Mouse (Mus musculus) midbrain, embryonic 13.5 days (tissue): ENCODE measurements at regions not wholly inside any gene's neighbourhood (a gene's known extent, or its start where the extent isn't known, plus 50 kb on each side); places are given as distances from the start of the nearest gene placed in this dataset.
"Not testable (repeated sequence)": the region's sequence is repeated elsewhere in the genome, so short reads cannot be mapped to it uniquely, and the experiment has no call there.

Experiments
- ATAC-seq: fragments of 200-750 bp; cut with Nextera tagmentation; 2 replicates; pipeline ENCODE4 v1.8.0; 2017; ENCODE audit warnings: mild to moderate bottlenecking, moderate TSS enrichment, moderate library complexity
- H3K27ac ChIP-seq: fragments of 300-500 bp; sonication (generic); 2 replicates; pipeline ENCODE4 v1.5.1; 2015; ENCODE audit warnings: inconsistent platforms, mild to moderate bottlenecking, moderate library complexity
- H3K27me3 ChIP-seq: fragments of 300-500 bp; sonication (generic); 2 replicates; pipeline ENCODE4 v1.6.1; 2015; ENCODE audit warnings: mild to moderate bottlenecking, inconsistent platforms
- H3K36me3 ChIP-seq: fragments of 300-500 bp; sonication (generic); 2 replicates; pipeline ENCODE4 v1.6.1; 2015; ENCODE audit warnings: mild to moderate bottlenecking, inconsistent platforms
- H3K4me1 ChIP-seq: fragments of 300-500 bp; sonication (generic); replicated peaks from 2 replicates; pipeline ENCODE4 v1.6.1; 2015; ENCODE audit warnings: inconsistent platforms
- H3K4me2 ChIP-seq: fragments of 300-500 bp; sonication (generic); replicated peaks from 2 replicates; pipeline ENCODE4 v1.6.1; 2015; ENCODE audit warnings: moderate library complexity, mild to moderate bottlenecking, inconsistent platforms
- H3K4me3 ChIP-seq: fragments of 300-500 bp; sonication (generic); replicated peaks from 2 replicates; pipeline ENCODE4 v1.5.1; 2015; ENCODE audit warnings: mild to moderate bottlenecking, inconsistent platforms
- H3K9ac ChIP-seq: fragments of 300-500 bp; sonication (generic); replicated peaks from 2 replicates; pipeline ENCODE4 v1.6.1; 2015; ENCODE audit warnings: mild to moderate bottlenecking, inconsistent platforms
- H3K9me3 ChIP-seq: fragments of 300-500 bp; sonication (generic); 2 replicates; pipeline ENCODE4 v1.6.1; 2016; ENCODE audit warnings: mild to moderate bottlenecking, inconsistent platforms
- WGBS: fragments of 180-500 bp; shearing (Covaris S2); methylation state at CpG from one replicate; pipeline ENCODE4 v1.1.7; 2015; 5-methylcytosine and 5-hydroxymethylcytosine counted together

GRCm38 (mm10) chr6:47745856-47746255 lies 67.4 kb downstream of the Pdia4 start:
- H3K4me3 ChIP-seq, H3K4me1 ChIP-seq, H3K27ac ChIP-seq, H3K9me3 ChIP-seq, H3K36me3 ChIP-seq, H3K27me3 ChIP-seq, ATAC-seq, H3K9ac ChIP-seq, H3K4me2 ChIP-seq: not testable (repeated sequence)
- WGBS, result 80% methylated on average over 9 of the region's 14 CpGs

GRCm38 (mm10) chr6:47743856-47744255 lies 69.4 kb downstream of the Pdia4 start:
- H3K4me2 ChIP-seq, H3K9me3 ChIP-seq, H3K4me1 ChIP-seq, ATAC-seq, H3K9ac ChIP-seq, H3K27me3 ChIP-seq, H3K4me3 ChIP-seq, H3K27ac ChIP-seq, H3K36me3 ChIP-seq: not testable (repeated sequence)
- WGBS, result no CpG with 5 or more reads among the region's 20 CpGs

- not testable (repeated sequence) for H3K9ac ChIP-seq, H3K9me3 ChIP-seq, H3K4me1 ChIP-seq, H3K27me3 ChIP-seq, H3K27ac ChIP-seq, H3K36me3 ChIP-seq, ATAC-seq
- Histone ChIP-seq H3K4me3 (peak overlapping the region; percentile 40), H3K4me2 (peak overlapping the region; percentile 45)
- WGBS, result 13% methylated on average over 17 of the region's 47 CpGs
Measured at GRCm38 (mm10) chr6:47740216-47740615, 73.0 kb downstream of the Pdia4 start.

- H3K9ac ChIP-seq, H3K4me1 ChIP-seq, H3K36me3 ChIP-seq, H3K27ac ChIP-seq, H3K9me3 ChIP-seq, H3K4me3 ChIP-seq, ATAC-seq, H3K4me2 ChIP-seq, H3K27me3 ChIP-seq: not testable (repeated sequence)
- 11% methylated on average over 13 of the region's 26 CpGs for WGBS
Measured at GRCm38 (mm10) chr6:47739696-47740095, 73.5 kb downstream of the Pdia4 start.

- H3K9me3 ChIP-seq, H3K27ac ChIP-seq, H3K4me2 ChIP-seq, H3K9ac ChIP-seq, ATAC-seq, H3K36me3 ChIP-seq, H3K27me3 ChIP-seq, H3K4me1 ChIP-seq, H3K4me3 ChIP-seq: not testable (repeated sequence)
- no CpG with 5 or more reads among the region's 3 CpGs for WGBS
Measured at GRCm38 (mm10) chr6:47737972-47738371, 75.3 kb downstream of the Pdia4 start.
